Mouse (Mus musculus): ENCODE measurements around the gene Rubcn. TPM values are rescaled to one million over a fixed set of nuclear protein-coding genes. Genes with fewer than 3 reads are reported as not detected.

Rubcn gene
- total and polyA plus RNA-seq, 3 experiments: 27.7 to 40.4 (median 28.0) TPM

DNA sequence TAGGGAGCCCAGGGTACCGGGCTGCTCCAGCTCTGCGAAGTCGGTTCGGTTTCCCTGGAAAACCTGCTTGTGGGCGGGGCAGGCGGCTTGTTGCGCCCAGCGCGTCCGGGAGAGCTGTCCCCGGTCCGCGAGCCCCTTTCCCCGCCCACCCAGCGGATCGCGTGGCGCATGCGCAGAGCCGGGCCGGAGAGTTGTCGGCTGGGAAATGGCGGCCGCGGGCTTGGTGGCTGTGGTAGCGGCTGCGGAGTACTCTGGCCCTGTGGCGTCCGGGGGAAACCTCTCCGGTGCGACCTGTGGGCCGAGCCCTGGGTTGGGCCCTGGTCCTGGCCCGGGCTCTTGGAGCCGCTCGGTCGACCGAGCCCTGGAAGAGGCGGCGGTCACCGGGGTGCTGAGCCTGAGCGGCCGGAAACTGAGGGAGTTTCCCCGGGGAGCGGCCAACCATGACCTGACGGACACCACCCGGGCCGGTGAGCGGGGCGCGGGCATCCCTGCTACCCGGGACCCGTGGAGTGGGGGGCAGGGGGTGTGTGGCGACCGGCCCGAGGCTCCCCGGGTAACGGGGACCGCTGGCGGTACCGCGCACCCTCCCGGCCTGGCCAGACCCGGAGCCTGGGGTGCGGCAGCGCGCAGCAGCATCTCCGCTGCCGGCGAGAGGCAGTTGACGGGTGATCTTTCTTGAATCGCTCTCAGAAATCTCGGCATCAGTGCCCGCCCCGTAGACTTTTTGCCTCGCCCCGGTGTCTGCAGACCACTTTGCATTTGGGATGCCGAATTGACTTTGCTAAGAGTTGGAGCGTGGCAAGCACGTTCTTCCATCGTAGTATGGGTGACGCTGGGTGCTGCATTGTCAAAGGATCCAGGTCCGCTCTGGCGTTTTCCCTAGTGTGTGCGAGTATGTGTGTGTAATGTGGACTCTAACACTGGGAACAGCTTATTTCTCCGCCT is 36.6 kb upstream of the Rubcn start, which contains the start of gene Lrch3 (continued):
- TF ChIP-seq UBTF (IDR thresholded peaks at IDR 0.05; ENCODE audit: low read depth, low read length) (peak; percentile 88; the same call in 1 of the 2 replicates), MXI1 (IDR thresholded peaks at IDR 0.05; ENCODE audit: low read depth, low read length) (peak; percentile 53; the same call in 1 of the 2 replicates), ZC3H11A (IDR thresholded peaks at IDR 0.05; ENCODE audit: low read depth, low read length) (no peak)

DNA sequence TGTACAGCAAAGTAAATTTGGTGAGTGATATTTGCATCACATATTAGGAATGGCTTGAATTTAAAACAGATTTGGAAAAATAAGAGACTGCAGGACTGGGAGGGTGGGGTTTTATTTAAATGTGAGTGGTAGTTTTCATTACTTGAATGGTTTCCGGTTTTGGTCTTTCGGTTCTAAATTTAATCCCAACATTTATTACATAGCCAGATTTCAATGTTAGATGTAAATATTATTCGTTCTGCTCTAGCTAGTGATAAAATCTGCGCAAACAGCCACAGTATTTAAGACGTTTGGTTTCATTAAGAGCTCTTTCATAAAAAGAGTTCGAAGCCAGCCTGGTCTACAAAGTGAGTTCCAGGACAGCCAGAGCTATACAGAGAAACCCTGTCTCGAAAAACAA is 35.6 kb upstream of the Rubcn start:
- H3K27ac ChIP-seq (ENCODE audit: insufficient read depth, low read depth): no peak overlapping the region
- H3K4me3 ChIP-seq (replicated peaks in 1 of 3; ENCODE audit: low read depth in 2 of 3, low read length in 2 of 3, poor library complexity in 1 of 3): peak overlapping the region in 1 of 3 experiments; percentile 73
- peaks cover 12% of the 10 kb centered on the region for H3K79me2 ChIP-seq (replicated peaks; ENCODE audit: control insufficient read depth, extremely low read depth, insufficient read depth, poor library complexity, severe bottlenecking)
- in situ Hi-C loops (cut with MboI; ENCODE audit: low pct_ligation_motif_present, low pct_unique_long_range_greater_than_20kb, low sequenced_read_pairs) (no loop called here), dilution Hi-C loops (cut with MboI; ENCODE audit: extremely low pct_ligation_motif_present, extremely low pct_unique_long_range_greater_than_20kb, low sequenced_read_pairs) (no loop called here)
- H3K4me2 ChIP-seq (ENCODE audit: insufficient read depth, low read depth, poor library complexity, severe bottlenecking): peak overlapping the region; percentile 56; the same call in 1 of the 2 replicates
- no peaks in the 10 kb centered on the region for H3K9me3 ChIP-seq (replicated peaks; ENCODE audit: low read length)
- TF ChIP-seq CHD1 (IDR thresholded peaks at IDR 0.05; ENCODE audit: low read depth, low read length): 0 out of 2 replicates have a peak, but pooled peaks have one; percentile 64
- TF ChIP-seq POLR2AphosphoS2 (IDR thresholded peaks at IDR 0.05; ENCODE audit: low read depth, low read length): no peak
- no peak; the same call in 1 of the 2 replicates for TF ChIP-seq IRF4 (IDR thresholded peaks at IDR 0.05; ENCODE audit: low read depth, low read length)
- TF ChIP-seq EP300 (IDR thresholded peaks at IDR 0.05; ENCODE audit: low read length): peak; percentile 49
- peak; percentile 61; the same call in 1 of the 2 replicates for TF ChIP-seq MEF2A (IDR thresholded peaks at IDR 0.05; ENCODE audit: borderline replicate concordance, low read depth, low read length)
- TF ChIP-seq ZNF384 (IDR thresholded peaks at IDR 0.05; ENCODE audit: low read depth, low read length): no peak
- no peak for TF ChIP-seq BHLHE40 (IDR thresholded peaks at IDR 0.05; ENCODE audit: low read depth, low read length)
- H3K27me3 ChIP-seq (replicated peaks): no peaks in the 10 kb centered on the region
- no peak for DNase-seq (ENCODE audit: extremely low read depth)
- peaks cover under 1 to 11% of the 10 kb centered on the region in 2 experiments for H3K36me3 ChIP-seq (replicated peaks in 1 of 2; ENCODE audit: control insufficient read depth in 1 of 2, insufficient read depth in 1 of 2, low read length in 1 of 2)
- H3K9ac ChIP-seq (ENCODE audit: insufficient read depth, low read depth): peak overlapping the region; percentile 77
- peaks cover 4 to 34% of the 10 kb centered on the region in 2 experiments; a peak in 3 of 4 replicates for H3K4me1 ChIP-seq (ENCODE audit: control insufficient read depth in 1 of 2, insufficient read depth in 2 of 2)

DNA sequence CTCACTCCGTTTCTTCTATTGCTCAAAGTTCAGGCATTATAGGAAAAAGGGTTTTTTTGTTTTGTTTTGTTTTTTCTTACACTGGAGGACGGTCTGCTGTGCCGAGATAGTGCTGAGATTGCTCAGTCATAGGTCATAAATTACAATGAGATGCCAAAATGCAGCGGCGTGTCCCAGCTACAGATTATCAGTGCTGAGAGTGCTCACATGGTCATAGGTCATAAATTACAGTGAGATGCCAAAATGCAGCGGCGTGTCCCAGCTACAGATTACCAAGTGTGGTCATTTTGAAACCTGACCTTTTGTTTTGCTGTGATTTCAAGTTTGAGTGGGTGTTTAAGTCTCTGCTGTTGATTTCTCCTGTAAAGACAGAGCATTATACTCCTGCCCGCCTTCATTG is 29.2 kb upstream of the Rubcn start:
- Histone ChIP-seq H3K79me2 (replicated peaks; ENCODE audit: control insufficient read depth, extremely low read depth, insufficient read depth, poor library complexity, severe bottlenecking) (peaks cover 6% of the 10 kb centered on the region; the same call in 1 of the 2 replicates), H3K4me3 (replicated peaks in 1 of 3; ENCODE audit: low read depth in 2 of 3, low read length in 2 of 3, poor library complexity in 1 of 3) (no peak overlapping the region), H3K36me3 (replicated peaks in 1 of 2; ENCODE audit: control insufficient read depth in 1 of 2, insufficient read depth in 1 of 2, low read length in 1 of 2) (peaks cover 21 to 53% of the 10 kb centered on the region in 2 experiments), H3K9me3 (replicated peaks; ENCODE audit: low read length) (no peaks in the 10 kb centered on the region), H3K27ac (ENCODE audit: insufficient read depth, low read depth) (no peak overlapping the region), H3K9ac (ENCODE audit: insufficient read depth, low read depth) (no peak overlapping the region), H3K4me2 (ENCODE audit: insufficient read depth, low read depth, poor library complexity, severe bottlenecking) (no peak overlapping the region), H3K4me1 (ENCODE audit: control insufficient read depth in 1 of 2, insufficient read depth in 2 of 2) (peaks cover 0 to 13% of the 10 kb centered on the region in 2 experiments; a peak in 2 of 4 replicates), H3K27me3 (replicated peaks) (no peaks in the 10 kb centered on the region)
- TF ChIP-seq NRF1 (IDR thresholded peaks at IDR 0.05; ENCODE audit: low read depth, low read length) (no peak), TCF12 (IDR thresholded peaks at IDR 0.05; ENCODE audit: low read depth, low read length) (no peak), KAT2A (IDR thresholded peaks at IDR 0.05; ENCODE audit: insufficient replicate concordance, low read length) (no peak), USF1 (IDR thresholded peaks at IDR 0.05; ENCODE audit: low read depth, low read length) (no peak), SIN3A (IDR thresholded peaks at IDR 0.05; ENCODE audit: low read length) (no peak), JUN (IDR thresholded peaks at IDR 0.05; ENCODE audit: insufficient read depth, low read depth, low read length) (no peak), TBP (conservative IDR thresholded peaks at IDR 0.05; ENCODE audit: low read depth, low read length) (no peak), RAD21 (IDR thresholded peaks at IDR 0.05; ENCODE audit: low read depth, low read length) (no peak), USF2 (conservative IDR thresholded peaks at IDR 0.05; ENCODE audit: low read depth, low read length) (no peak), PAX5 (IDR thresholded peaks at IDR 0.05; ENCODE audit: low read length) (no peak), ZC3H11A (IDR thresholded peaks at IDR 0.05; ENCODE audit: low read depth, low read length) (no peak), UBTF (IDR thresholded peaks at IDR 0.05; ENCODE audit: low read depth, low read length) (no peak), CHD2 (IDR thresholded peaks at IDR 0.05; ENCODE audit: low read length) (no peak), BHLHE40 (IDR thresholded peaks at IDR 0.05; ENCODE audit: low read depth, low read length) (no peak), MAX (IDR thresholded peaks at IDR 0.05; ENCODE audit: low read length) (no peak), CHD1 (IDR thresholded peaks at IDR 0.05; ENCODE audit: low read depth, low read length) (no peak), JUND (conservative IDR thresholded peaks at IDR 0.05; ENCODE audit: low read depth, low read length) (no peak), IRF4 (IDR thresholded peaks at IDR 0.05; ENCODE audit: low read depth, low read length) (no peak)
- DNase-seq (ENCODE audit: extremely low read depth): no peak
- in situ Hi-C loops (cut with MboI; ENCODE audit: low pct_ligation_motif_present, low pct_unique_long_range_greater_than_20kb, low sequenced_read_pairs) (no loop called here), dilution Hi-C loops (cut with MboI; ENCODE audit: extremely low pct_ligation_motif_present, extremely low pct_unique_long_range_greater_than_20kb, low sequenced_read_pairs) (no loop called here)
